Mouse (Mus musculus): ENCODE measurements around the gene Spns3.

GRCm38 (mm10) chr11:72537503-72537902 is 12.8 kb downstream of the Spns3 start:
- TF ChIP-seq POLR2A (IDR thresholded peaks at IDR 0.05; ENCODE audit: insufficient read depth, low read depth, low read length) (no peak), CTCF (IDR thresholded peaks at IDR 0.05; ENCODE audit: insufficient read depth, low read depth, low read length) (no peak)

Measured in olfactory bulb, adult 2 months (tissue).